Mouse (Mus musculus) activated CD4-positive, CD25-positive, alpha-beta regulatory T cell, adult 4 months (primary cell): ENCODE results near the gene Dlgap4. TPM values are rescaled to one million over a fixed set of nuclear protein-coding genes. Genes with fewer than 3 reads are reported as not detected.
"Not testable (repeated sequence)": the region's sequence is repeated elsewhere in the genome, so short reads cannot be mapped to it uniquely, and the experiment has no call there.

Source experiments
- ATAC-seq: one replicate; pipeline ENCODE4 v1.8.0; 2017
- polyA plus RNA-seq, 2 experiments: library from polyadenylated mRNA; unstranded; fragments of 100-300 nt; shearing (Covaris generic); gene quantifications; one replicate each; pipeline ENCODE4 v1.2.1; 2017

Dlgap4 gene
- polyA plus RNA-seq, 2 experiments from 2014 or later, result 56.8 to 71.9 TPM

DNA sequence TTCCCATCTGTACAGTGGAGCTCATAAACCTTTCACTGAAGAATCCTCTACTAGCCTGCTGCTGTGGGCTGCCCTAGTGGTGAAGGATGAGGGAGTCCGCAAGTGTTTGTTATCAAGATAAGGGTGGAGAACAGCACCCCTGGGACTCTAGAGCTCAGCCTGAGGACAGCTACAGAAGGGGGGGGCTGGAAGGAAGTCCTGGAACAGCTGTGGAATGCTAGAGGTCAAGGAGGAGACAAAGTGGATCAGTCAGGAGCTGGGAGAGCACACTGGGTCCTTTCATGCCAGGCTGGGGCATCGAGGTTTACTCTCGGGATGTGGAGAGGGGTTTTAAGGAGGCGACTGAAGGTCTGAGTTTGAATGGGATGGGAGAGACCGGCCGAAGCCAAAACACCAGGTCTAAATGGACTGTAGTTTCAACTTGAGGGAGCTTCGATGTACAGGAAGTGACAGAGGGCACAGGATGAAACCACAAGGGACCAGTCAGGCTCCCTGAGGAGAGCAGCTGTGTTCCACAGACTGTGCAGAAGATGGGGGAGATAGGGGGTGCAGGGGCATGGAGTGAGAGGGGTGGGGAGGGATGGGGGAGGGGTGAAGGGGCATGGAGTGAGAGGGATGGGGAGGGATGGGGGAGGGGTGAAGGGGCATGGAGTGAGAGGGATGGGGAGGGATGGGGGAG lies 164.0 kb downstream of the Dlgap4 start:
- ATAC-seq, result no peak

DNA sequence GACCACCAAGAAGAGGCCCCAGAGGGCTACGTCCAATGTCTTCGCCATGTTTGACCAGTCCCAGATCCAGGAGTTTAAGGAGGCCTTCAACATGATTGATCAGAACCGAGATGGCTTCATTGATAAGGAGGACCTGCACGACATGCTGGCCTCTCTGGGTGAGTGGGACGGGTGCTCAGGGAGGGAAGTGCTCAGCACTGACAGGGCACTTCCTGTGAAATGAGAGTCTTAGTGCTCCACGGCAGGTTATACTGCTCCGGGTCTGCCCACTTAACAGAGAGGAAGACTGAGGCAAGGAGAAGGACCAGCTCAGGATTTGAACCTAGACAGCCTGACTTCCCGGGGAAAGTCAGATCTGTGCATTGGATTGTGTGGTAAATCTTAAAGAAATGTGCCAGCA lies 165.1 kb downstream of the Dlgap4 start:
- ATAC-seq, result no peak

DNA sequence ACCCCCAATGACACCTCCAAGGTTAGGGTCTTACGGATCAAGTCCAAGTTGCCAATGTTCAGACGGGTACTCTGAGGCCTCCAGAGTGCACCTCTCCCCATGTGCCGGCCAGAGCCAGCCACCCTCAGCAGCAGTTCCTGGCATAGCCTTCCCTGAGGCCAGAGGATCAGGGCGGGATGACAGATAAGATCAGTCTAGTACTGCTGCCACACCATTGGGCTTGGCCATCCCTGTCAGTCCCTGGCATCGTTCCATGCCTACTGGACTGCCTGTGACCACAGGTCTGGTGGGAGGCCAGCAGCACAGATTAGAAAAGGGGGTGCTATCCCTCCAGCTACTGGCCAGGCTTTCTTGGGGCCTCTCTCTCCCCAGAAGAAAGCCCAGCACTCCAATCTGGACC lies 165.5 kb downstream of the Dlgap4 start:
- no peak for ATAC-seq

DNA sequence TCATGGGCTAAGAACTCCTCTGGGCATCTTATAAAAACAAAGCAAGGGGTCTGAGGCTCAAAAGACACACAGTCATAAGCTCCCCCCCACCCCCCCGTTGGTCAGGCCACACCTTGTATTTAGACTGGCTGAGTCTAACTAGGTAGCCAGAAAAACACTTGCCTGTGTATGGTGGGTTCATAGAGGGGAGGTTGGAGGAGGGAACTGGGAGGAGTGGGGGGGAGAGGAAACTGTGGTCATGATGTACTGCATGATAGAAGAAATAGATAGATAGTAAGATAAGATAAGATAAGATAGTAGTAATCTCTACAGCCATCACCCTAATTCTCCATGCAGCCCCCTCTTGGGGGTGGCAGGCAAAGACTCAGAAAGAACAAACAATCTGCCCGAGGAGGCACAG lies 166.0 kb downstream of the Dlgap4 start:
- ATAC-seq, result no peak

DNA sequence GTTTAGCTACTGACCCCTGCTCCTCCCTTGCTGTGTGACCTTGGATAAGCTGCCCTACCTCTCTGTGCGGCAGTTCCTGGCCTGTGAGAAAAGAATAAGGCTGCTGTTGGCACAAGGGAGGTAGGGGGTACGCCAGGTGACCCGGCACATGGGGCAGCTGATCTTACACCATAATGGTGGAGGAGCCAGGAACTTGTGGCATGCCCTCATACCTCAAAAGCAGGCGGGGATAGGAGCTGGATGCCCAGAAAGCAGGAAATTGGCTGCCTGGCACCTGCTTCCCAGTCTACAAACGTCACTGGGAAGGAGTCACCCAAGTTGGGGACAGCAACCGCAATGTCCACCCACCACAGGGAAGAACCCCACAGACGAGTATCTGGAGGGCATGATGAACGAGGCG lies 166.6 kb downstream of the Dlgap4 start:
- no peak for ATAC-seq

DNA sequence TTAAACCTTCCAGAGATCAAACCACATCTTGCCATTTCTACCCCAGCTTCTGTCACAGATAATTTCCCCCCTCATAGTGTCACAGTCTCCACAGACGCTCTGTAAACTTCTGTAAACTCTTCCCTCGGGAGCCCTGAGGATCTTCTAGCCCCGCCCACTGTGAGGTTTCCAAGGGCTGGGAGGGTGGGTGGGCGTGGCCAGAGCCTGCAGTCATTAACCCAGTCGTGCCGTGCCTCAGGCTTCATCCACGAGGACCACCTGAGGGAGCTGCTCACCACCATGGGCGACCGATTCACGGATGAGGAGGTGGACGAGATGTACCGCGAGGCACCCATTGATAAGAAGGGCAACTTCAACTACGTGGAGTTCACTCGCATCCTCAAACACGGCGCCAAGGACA lies 167.2 kb downstream of the Dlgap4 start:
- no peak for ATAC-seq

DNA sequence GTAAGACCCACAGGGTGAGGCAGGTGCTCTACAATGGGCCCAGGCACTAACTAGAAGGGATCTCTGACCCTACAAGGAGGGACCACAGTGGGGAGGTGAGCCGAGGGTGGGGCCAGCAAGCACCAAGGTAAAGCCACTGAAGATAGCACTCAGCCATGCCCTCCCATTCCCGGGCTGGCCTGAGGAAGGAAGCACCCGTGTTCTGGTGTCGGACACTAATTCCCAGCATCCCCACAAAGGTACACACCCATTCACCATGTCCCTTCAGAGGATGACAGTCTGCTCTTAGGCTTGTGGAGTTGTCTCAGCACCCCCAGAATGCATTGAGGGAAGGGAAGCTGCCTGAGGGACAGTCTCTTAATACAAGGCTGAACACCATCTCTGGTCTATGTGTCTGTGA lies 167.8 kb downstream of the Dlgap4 start:
- no peak for ATAC-seq

DNA sequence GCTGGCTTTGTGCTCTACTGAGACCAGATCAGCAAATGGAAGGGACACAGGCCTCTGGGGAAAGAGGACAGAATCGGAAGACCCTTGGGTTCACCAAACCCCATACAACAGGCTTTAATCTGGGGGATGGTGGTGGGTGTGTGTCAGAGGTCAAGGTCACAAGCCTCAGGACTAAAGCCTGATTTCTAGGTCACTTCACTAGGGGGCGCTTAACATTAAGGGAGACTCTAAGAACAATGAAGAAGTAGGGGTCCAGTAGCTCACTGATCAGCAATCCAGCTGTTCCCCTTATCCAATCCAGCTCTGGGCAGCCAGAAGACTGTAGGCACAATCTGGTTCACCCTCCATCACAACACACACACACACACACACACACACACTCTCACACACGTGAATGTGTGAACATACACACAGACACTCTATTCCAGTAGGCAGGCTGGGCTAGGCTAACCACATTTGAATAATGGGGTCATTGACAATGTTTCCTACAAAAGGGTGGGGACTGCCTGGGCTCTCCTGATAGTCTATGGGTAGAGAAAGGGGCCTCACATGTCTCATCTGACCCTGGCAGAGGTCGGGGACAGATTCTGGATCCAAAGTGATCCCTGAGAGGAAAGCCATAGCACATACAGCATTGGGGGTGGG lies 168.5 kb downstream of the Dlgap4 start:
- ATAC-seq, result no peak

DNA sequence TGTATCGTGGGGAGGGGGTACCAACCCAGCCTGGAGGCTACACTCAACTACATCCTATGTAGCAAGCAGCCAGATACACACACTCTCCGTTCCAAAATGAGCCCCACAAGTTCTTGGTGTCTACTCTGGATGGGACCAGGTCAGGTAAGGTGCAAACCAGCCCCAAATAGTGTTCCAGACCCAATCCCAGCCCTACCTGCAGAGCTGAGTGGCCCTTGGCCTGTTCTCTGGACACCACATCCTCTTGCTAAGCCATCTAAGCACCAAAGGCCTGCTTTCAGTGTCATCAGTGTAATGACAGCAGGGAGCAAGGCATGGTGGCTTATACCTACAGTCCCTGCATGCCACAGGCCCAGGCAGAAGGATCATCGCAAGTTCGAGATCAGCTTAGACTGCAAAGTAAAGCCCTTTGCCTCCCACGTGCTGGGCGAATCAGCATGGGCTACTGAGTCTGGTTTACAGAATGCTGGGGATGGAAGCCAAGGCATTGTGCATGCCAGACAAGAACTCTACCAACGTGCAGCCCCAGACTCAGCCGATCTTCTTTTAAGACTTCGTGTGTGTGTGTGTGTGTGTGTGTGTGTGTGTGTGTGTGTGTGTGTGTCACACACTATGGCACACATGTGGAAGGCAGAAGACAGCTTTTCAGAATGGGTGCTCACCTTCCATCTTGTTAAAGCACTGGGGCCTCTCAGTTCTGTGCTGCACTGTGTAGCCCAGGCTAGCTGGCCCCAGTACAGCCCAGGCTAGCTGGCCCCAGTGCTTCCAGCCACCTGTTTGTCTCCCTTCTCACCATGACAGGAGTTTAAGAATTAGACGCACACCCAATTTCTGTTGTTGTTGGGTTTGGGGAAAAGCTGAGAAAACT lies 169.2 kb downstream of the Dlgap4 start:
- ATAC-seq, result no peak

DNA sequence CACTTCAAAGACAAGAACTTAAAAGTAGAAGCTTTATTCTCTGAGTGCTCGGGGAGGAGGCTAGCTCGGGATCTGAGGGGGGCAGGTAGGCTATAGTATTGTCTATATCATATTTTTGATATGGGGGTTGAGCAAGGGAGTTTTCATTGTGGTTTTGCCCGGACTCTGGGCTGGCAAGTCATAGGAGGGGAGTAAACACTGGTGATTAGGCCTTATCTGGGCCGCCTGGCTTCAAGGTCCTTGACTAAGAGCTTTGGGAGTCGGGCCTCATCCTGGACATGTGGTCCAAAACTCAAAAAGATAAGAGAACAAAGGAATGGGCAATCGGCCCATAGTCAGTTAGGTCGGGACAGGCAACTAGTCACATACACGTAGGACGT lies 169.8 kb downstream of the Dlgap4 start:
- ATAC-seq, result no peak

DNA sequence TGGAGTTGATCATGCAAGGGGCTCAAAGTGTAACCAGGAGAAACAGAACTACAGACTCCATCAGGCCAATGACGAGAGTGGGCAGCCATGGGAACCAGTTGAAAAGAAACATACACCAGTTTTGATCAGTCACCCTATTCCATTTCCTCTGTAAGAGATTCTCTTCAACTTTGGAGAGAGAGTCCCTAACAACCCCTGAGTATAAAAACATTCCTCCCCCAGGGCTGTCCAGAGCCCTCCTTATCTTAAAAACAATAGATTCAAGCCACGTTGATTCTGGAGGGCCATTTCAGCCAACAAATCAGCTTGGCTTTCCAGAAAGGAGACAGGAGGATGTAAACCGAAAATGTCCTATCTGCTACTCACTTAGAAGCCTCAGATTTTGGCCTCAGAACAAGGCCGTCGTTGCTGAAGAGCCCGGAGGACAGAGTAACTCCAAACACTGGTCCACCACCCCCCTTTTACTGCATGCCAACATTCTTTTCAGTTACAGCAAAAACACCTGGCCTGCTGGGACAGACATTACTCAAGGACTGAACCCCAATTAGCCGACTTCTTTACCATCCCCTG lies 170.6 kb downstream of the Dlgap4 start:
- ATAC-seq, result no peak

DNA sequence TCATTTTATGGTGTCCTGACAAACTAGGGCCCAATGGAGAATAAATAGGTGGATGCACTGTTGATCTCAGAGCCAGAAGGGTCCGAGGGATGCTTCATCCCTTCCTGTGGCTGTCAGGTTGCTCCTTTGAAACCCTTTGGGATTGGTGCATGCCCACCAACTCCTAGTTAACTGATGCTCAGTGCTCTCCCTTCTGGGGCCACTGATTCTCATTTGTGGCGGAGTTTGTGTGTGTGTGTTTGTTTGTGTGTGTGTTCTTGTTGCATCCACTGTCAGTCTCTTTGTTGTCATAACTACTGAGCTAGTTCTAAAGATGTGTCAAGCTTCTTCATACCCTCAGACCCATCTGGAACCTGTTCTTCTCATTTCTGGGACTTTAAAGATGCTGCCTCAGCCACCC lies 171.4 kb downstream of the Dlgap4 start:
- ATAC-seq, result no peak

DNA sequence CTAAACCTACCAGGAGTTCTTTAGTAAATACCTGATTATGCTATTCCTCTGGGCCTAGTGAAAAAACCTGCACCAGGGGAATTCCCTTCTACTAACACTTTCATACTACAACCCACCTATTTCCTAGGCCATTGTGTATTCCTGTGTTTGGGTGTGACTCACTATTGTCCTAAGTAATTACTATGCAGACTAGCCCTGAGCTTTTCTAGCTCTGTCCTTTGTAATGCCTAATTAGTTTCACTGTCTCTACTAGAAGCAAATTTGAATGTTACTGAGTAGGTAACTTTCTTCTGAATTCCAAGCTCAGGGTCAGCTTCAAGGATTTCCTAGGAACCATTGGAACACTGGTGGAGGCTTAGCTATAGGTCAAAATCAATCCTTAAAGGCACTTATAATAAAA lies 172.9 kb downstream of the Dlgap4 start:
- ATAC-seq, result not testable (repeated sequence)

DNA sequence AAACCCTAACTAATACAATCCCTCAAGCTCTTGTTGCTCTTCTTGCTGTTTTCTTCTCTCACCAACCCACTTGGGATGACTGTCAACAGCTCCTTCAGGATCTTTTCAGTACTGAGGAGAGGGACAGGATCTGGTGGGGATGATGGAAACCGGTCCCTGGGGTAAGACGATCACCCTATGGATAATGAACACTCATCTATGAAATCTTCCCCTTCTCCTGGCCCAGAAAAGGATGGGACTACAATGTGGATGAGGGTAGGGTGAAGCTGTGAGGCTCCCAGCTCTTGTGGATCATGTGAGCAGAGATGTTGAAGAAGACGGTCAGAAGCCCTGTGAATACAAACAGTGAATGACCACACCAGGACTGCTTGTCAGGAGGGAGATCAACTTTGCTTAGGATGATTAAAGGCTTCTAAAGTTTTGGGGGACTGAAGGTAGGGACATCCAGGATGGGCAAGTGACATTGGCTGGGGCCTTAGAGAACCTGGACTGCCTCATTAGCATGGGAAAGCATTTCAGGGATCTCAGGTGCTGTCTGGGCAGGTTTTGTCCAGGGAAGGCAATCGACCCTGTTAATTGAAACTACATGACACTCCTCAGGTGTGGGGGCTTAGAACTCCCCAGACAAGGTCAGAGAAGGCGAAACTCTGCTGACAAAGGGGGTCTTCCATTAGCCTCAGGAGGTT lies 173.7 kb downstream of the Dlgap4 start:
- no peak for ATAC-seq

DNA sequence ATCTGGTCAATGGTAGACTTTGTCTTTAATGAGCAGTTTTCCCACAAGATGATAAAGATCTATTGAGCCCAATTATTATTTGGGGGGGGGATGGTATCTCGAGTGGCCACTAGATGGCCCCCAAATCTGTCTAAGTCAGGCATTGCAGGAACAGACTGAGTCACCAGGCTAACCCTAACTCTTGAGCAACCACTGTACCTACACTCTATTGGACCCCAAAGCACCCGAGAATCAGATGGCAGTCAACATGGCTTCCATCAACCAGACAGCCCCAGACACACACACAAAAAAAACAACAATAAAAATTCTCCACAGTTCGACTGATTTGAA lies 174.2 kb downstream of the Dlgap4 start:
- ATAC-seq, result no peak

DNA sequence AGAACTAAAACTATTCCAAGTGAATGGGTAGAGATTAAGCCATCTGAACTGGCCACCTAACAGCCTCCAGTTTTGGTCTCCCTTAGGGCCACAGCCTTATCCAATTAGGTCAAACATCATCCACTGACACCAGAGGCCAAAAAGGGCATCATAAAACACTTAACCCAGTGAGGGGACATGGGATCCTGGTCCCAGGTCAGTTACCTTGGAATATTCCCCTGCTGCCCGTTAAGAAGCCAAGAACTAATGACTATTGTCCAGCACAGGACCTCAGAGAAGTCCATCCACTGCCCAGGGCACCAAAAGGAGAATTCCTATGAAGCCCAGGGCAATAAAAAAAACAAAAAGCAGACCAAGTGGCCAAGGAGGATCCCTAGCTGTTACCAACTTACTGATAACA lies 175.3 kb downstream of the Dlgap4 start:
- no peak for ATAC-seq

DNA sequence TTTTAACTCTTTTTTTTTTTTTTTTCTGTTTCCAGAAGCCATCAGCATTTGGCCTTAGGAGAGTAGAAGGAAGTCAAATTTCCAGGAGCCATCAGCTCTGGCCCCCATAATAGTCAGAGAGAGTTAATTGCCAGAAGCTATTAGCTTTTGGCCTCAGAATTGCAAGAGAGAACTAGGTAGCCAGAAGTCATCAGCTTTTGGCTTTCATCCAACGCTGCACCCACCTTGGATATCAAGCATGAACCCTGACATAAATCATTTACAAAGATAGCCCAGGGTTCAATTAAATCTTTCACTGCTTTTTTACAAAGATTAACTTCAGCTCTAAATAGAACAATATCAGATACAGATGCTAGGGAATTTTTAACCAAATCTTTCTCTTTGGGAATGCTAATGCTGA lies 185.0 kb downstream of the Dlgap4 start:
- ATAC-seq, result no peak

DNA sequence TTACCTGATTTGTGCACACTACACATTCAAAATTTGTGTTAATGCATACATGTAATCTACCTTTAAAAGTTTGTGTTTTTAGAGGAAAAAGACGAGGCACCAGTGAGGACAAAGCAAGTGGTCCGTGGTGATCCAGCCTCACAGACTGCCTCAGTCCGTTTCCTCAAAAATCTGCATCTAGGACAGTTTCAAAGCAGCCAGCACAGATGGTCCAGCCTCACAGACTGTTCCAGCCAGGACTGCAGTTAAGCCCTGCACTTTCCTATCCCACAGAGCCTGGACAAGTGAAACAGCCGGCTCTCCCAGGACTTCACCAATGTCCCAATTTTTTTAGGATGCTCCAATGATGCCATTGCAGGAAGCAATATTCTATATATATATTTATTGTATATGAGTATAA lies 187.5 kb downstream of the Dlgap4 start:
- no peak for ATAC-seq

DNA sequence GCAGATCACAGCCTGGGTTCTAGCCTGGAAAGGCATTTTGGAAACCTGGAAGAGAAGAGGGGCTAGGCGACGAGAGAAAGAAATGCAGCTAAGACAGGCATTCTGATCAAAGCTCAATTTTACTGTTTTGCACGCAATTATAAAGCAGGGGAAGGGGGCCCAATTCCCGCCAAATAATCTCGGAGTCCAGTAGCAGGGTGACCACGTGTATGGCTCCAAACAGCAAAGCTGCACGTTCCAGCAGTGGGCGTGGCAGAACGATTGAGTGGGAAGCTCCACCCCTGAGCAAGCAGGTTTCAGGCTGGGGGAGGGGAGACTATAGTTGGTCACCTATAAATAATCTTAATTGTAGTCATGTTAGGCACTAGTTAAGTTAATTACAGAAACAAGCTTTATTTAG lies 188.6 kb downstream of the Dlgap4 start:
- ATAC-seq, result not testable (repeated sequence)

DNA sequence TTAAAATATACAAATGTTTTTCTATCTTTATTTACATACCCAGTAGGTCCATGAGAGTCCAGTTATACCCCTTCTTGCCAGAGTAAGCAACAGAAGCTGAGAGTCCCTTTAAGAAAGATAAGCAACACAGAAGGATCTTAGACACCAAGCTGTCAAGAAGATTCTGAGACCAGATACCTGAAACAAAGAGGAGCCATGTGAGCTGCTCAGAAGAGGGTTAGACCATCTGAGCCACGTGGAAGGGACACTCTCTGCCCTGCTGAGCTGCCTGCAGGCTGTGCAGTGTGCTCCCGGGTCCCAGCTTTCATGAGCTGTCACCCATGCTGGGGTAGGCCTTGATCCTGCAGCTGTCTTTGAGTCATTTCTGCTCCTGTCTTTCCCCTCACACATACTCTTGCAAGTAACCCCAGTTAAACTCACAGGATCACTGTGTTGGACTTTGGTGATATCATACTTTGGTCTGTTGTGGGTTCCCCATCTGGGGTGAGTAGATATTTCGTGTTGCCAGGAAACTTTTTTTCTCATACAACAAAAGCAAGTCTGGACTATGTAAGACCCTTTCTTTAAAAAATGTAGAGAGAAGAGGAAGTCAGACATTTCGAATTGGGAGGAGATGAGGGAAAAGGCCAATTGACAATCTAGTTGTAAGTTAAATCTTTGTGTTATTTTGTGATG lies 190.3 kb downstream of the Dlgap4 start:
- no peak for ATAC-seq

DNA sequence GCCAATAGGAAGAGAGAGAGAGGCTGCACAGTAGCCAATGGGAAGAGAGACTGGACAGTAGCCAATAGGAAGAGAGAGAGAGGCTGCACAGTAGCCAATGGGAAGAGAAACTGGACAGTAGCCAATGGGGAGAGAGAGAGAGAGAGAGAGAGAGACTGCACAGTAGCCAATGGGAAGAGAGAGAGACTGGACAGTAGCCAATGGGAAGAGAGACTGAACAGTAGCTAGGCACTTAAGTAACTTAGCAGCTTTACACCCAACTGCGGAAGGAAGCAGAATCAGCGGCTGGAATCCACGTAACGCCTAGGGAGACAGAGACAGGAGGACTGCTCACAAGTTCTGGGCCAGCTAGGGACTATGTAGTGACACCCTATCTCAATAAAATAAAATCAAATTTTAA lies 191.1 kb downstream of the Dlgap4 start:
- no peak for ATAC-seq

DNA sequence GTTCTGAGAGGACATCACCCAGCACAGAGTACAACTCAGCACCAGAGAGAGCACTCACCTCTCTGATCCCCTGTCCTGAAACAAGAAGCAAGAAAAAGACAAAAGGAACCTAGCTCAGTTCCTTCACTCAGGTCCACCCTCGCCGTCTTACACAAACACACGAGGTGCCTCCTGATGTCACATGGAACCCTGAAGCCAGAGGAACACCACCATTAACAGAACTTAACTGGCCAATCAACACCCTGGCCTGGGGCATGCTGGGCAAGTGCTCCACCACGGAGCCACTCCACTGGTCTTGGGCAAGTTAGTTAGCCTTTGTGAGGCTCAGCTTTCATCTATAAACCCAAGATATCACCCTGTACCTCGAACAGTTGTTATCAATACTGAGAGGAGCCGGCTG lies 193.4 kb downstream of the Dlgap4 start:
- no peak for ATAC-seq

DNA sequence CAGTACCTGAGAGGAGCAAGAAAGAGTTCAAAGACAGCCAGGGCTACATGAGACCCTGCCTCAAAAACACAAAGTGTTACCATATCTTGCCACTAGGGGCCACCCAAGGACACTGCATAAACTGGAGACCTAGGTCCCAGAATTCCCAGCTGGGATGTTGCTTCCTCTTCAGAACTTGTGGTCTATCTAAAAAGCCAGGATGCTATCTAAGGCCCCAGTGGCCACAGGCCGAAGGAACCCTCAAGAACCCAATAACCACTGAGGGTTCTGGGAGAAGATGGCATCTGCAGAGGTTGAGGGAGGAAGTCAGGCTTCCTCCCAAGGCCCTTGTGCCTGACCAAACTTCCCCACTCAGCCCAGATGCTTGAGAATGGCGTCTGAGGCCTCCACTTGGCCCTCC lies 196.1 kb downstream of the Dlgap4 start:
- no peak for ATAC-seq
